Mouse (Mus musculus) lung, postnatal 4 days (tissue): ENCODE data around the gene Map9.
"Not testable (repeated sequence)": the region's sequence is repeated elsewhere in the genome, so short reads cannot be mapped to it uniquely, and the experiment has no call there.

ENCODE experiments used
- DNase-seq, 2 experiments: peaks; one replicate each; pipeline ENCODE4 v3.0.0; 2021

Map9 gene

DNA sequence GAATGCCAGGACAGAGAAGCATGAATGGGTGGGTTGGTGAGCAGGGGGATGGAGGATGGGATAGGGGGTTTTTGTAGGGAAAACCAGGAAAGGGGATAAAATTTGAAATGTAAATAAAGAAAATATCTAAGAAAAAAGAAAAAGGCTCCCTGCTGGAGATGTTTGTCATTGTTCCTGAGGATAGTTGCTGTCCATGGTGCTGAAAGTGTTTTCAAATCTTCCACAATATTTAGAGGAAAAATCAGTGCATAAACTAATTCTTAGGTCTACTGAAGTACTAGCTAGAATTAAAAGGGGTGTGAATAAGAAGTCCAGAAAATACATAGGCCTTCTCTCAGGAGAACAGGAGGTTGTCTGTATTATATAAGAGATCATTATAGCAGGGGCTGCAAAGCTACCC lies 54.6 kb downstream of the Map9 start:
- no peak for DNase-seq

DNA sequence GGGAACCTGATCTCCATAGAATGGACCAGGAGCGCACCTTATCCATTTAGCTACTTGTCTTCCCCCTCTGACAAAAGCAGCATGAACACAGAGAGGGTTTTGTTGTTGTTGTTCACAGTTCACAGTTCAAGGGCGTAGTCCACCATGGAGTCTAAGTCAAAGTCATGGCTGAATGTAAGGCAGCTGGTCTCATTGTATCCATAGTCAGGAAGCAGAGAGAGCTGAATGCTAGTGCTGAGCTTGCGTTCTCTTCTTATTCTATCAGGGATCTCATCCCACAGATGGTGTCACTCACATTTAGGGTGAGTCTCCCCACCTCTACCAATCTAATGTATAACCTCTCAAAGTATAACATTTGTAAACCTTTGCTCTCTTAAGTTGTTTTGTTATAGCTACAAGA lies 60.1 kb downstream of the Map9 start:
- DNase-seq, result no peak

DNA sequence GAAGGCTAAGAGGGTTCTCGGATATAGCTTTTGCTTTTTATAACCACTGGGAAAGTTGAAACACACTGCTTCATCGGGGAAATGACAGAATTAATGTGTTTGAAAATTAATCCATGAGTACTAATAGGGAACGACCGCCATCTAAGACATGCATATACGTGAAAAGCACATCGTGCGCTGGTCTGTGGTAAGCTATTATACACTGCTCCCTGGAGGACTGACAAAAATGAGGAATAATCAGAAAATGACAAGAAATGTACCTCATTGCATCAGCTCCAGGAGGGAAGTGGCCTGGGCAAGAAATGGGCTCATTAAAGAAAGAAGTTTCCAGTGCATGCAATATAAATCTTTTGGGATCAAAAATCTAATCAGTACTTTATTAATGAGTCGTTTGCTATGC lies 77.5 kb downstream of the Map9 start:
- no peak for DNase-seq

DNA sequence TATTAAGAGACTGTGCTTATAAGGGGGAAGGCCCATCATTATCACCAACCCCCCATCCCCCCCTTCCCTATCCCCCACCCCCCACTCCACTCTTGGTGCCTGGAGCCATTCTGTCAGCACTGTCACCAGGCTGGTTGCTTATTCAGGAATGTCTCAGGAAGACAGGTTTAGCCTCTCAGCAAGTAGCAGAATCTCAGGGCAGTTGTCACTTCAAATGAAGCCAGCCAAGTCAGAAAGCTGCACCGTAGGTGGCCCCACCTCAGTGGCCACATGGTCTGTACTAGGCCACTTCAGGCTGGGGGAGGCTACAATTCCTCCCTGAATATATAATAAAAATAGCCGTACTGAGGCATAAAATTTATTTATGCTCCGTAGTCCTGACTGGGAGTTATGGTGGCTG lies 83.1 kb downstream of the Map9 start:
- no peak for DNase-seq

DNA sequence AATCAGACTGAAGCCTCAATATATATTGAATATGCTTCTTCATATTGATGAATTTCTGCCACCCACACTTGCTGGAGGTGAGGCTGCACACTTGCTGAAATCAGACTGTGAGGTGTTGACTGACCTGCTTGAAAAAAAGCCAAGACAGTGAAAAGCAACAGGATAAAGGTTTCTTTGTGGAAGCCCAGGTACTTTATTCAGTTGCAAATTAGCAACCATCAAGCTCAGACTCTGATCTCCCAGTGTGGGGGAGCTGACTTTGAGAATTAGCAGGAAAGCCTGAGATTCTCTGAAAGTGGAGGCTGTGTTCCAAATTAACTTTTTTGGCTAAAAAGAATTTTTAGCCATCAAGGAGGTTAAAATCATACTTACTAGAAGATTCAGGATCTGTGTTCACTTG lies 83.8 kb downstream of the Map9 start:
- DNase-seq, result not testable (repeated sequence)
